Mouse (Mus musculus): Measurements from ENCODE around the gene Pard6b. TPM values are rescaled to one million over a fixed set of nuclear protein-coding genes. Genes with fewer than 3 reads are reported as not detected.

The Pard6b gene
- total and polyA plus RNA-seq, 2 experiments from 2014 or later = 3.5 to 6.5 TPM

DNA sequence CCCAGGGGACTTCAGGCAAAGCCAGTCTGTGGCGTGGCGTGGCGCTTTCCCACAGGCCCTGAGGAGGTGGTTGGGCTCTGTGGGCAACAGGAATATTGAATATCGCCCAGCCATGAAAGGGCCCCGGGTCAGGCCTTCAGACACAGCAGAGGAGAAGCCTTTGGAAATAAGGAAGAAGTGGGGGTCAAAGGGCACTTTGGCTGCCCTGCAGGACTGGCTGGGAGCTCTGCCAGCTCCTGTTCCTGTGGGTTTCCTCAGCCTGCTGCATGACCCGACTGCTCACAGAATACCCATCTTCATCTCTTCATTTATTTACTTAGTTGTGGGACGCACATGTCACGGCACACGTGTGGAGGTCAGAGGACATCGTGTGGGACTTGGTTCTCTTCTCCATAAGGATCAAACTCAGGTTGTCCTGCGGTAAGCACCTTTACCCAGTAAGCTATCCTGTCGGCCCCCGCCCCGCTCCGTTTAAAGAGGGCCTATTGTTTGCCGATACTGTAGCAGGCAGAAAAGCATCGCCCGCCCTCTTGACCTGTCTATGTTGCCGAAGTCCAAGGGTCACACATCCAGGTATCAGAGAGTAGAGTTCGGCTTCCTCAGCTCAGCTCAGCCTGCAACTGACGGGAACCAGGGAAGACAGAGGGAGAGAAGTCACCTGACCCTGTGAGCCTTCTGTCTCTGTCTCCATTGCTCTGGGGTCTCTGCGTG, 67.1 kb downstream of the Pard6b start:
- Histone ChIP-seq H3K27ac (ENCODE audit: low read depth) (no peak overlapping the region), H3K9me3 (replicated peaks; ENCODE audit: control insufficient read depth, low read length) (no peaks in the 10 kb centered on the region), H3K4me3 (ENCODE audit: low read depth, low read length) (no peak overlapping the region), H3K9ac (replicated peaks; ENCODE audit: low read depth, low read length) (no peak overlapping the region), H3K4me2 (ENCODE audit: low read depth, low read length) (no peak overlapping the region), H3K4me1 (ENCODE audit: control insufficient read depth, insufficient read depth) (peaks cover 10% of the 10 kb centered on the region), H3K27me3 (ENCODE audit: control insufficient read depth, insufficient read depth, low read length) (no peaks in the 10 kb centered on the region), H3K36me3 (replicated peaks; ENCODE audit: control insufficient read depth, insufficient read depth, low read length) (no peaks in the 10 kb centered on the region)
- ATAC-seq (ENCODE audit: insufficient read depth, low read depth) = no peak
- 77% methylated on average over 22 of the region's 22 CpGs for WGBS
- DNase-seq (ENCODE audit: low spot score) = no peak
- TF ChIP-seq CTCF (IDR thresholded peaks at IDR 0.05; ENCODE audit: low read depth) = no peak
- TF ChIP-seq EP300 (IDR thresholded peaks at IDR 0.05; ENCODE audit: low read depth) = no peak

DNA sequence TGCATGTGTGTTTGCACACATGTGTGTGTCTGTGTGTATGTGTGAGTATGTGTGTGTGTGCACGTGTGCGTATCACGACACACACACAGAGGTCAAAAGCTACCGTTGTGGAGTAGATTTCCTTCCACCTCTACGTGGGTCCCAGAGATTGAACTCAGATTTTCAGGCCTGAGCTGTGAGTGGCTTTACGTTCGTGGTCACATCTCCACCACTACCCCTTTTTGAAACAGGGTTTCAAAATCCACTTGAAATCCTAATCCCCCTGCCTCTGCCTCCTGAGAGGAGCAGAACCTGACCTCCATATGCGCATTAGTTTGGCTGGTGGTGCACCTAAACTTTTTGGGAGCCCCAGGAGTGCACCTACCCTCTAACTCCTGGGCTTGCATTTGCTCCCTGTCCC, 68.4 kb downstream of the Pard6b start:
- Histone ChIP-seq H3K9me3 (replicated peaks; ENCODE audit: control insufficient read depth, low read length) (no peaks in the 10 kb centered on the region), H3K4me3 (ENCODE audit: low read depth, low read length) (no peak overlapping the region), H3K4me1 (ENCODE audit: control insufficient read depth, insufficient read depth) (peaks cover 15% of the 10 kb centered on the region), H3K4me2 (ENCODE audit: low read depth, low read length) (no peak overlapping the region), H3K27me3 (ENCODE audit: control insufficient read depth, insufficient read depth, low read length) (no peaks in the 10 kb centered on the region), H3K27ac (ENCODE audit: low read depth) (no peak overlapping the region), H3K36me3 (replicated peaks; ENCODE audit: control insufficient read depth, insufficient read depth, low read length) (no peaks in the 10 kb centered on the region), H3K9ac (replicated peaks; ENCODE audit: low read depth, low read length) (no peak overlapping the region)
- WGBS = 92% methylated on average over 8 of the region's 8 CpGs
- ATAC-seq (ENCODE audit: insufficient read depth, low read depth) = no peak
- no peak for DNase-seq (ENCODE audit: low spot score)
- TF ChIP-seq CTCF (IDR thresholded peaks at IDR 0.05; ENCODE audit: low read depth) = no peak
- no peak for TF ChIP-seq EP300 (IDR thresholded peaks at IDR 0.05; ENCODE audit: low read depth)

Small RNAs within 50 kb of the gene (microRNA-seq; reads per million reads assigned to microRNA genes)
- not detected for gene Gm24327

Other genes starting within 250 kb of the Pard6b start
- 22.0 and 28.8 TPM in 2 replicates for gene Ptpn1, start 148.9 kb upstream of the Pard6b start, total RNA-seq (2014; rRNA removed; ENCODE audit: low replicate concordance)
- 36.5 and 37.9 TPM in 2 replicates for gene Ptpn1, start 148.9 kb upstream of the Pard6b start, polyA plus RNA-seq (2015; fragmentation: Nextera tagmentation; extraction: Ambion mirVana)
- 1.2 and 1.9 TPM in 2 replicates for gene Ripor3, start 70.4 kb upstream of the Pard6b start, total RNA-seq (2014; rRNA removed; ENCODE audit: low replicate concordance)
- 0.29 and 0.36 TPM in 2 replicates for gene Ripor3, start 70.4 kb upstream of the Pard6b start, polyA plus RNA-seq (2015; fragmentation: Nextera tagmentation; extraction: Ambion mirVana)
- 11.2 and 28.2 TPM in 2 replicates for gene Adnp, start 126.1 kb downstream of the Pard6b start, total RNA-seq (2014; rRNA removed; ENCODE audit: low replicate concordance)
- gene Adnp, start 126.1 kb downstream of the Pard6b start, polyA plus RNA-seq (2015; fragmentation: Nextera tagmentation; extraction: Ambion mirVana) = 1.4 and 2.4 TPM in 2 replicates
- 14.2 and 19.2 TPM in 2 replicates for gene Gm20716, start 149.4 kb downstream of the Pard6b start, total RNA-seq (2014; rRNA removed; ENCODE audit: low replicate concordance)
- 7.5 and 9.2 TPM in 2 replicates for gene Gm20716, start 149.4 kb downstream of the Pard6b start, polyA plus RNA-seq (2015; fragmentation: Nextera tagmentation; extraction: Ambion mirVana)
- gene Dpm1, start 149.6 kb downstream of the Pard6b start, total RNA-seq (2014; rRNA removed; ENCODE audit: low replicate concordance) = 108 and 163 TPM in 2 replicates
- 141 and 151 TPM in 2 replicates for gene Dpm1, start 149.6 kb downstream of the Pard6b start, polyA plus RNA-seq (2015; fragmentation: Nextera tagmentation; extraction: Ambion mirVana)
- 6.0 and 22.2 TPM in 2 replicates for gene Mocs3, start 149.6 kb downstream of the Pard6b start, total RNA-seq (2014; rRNA removed; ENCODE audit: low replicate concordance)
- gene Mocs3, start 149.6 kb downstream of the Pard6b start, polyA plus RNA-seq (2015; fragmentation: Nextera tagmentation; extraction: Ambion mirVana) = 3.8 and 4.7 TPM in 2 replicates
- not detected in 2 replicates for gene Kcng1, start 200.7 kb downstream of the Pard6b start, total RNA-seq (2014; rRNA removed; ENCODE audit: low replicate concordance)
- gene Kcng1, start 200.7 kb downstream of the Pard6b start, polyA plus RNA-seq (2015; fragmentation: Nextera tagmentation; extraction: Ambion mirVana) = 0.19 and 0.20 TPM in 2 replicates